Mouse (Mus musculus): ENCODE measurements at regions not wholly inside any gene's neighbourhood (a gene's known extent, or its start where the extent isn't known, plus 50 kb on each side); places are given as distances from the start of the nearest gene placed in this dataset.

- no peak for DNase-seq (ENCODE audit: low read depth, low spot score)
Observed at GRCm38 (mm10) chr4:83986951-83987822, 461.8 kb downstream of the Ccdc171 start.

DNA sequence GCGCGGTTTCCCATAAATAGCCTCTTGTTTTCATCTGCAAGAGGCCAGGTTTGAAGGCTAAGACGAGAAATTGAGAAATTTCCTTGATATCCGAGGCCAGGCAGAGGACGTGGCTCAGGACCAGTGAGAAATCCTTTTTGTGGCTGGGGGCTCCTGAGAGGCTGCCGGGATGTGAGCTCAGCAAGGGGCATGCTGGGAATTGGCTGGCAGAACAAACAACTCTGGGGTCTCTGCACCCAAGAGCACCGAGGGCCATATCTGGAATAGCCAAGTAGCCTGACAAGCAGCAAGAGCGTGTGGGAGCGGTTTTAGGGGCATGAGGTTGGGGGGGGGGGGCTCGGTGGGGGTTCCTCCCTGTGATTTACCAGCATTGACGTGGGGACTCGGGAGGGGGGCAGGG, 462.5 kb downstream of the Ccdc171 start:
- DNase-seq (ENCODE audit: low read depth, low spot score) = no peak

DNA sequence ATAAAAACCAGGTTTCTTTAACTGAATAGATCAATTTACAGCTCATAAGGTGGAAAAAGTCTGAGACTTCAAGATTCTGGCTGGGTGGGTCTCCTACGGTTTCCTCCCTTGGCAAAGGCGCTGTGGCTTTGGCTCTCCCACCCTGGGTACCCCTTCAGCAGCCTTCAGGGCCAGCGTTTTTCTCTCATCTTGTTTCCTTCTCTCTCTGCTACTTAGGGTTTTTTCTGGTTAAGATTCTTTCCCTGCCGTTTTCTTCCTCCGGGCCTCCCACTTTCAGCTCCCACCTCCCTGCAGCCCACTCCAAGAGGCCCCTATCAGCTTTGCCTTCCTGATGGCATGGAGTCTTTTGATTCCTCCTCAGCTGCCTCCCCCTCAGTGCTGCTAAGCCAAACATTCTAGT, 463.0 kb downstream of the Ccdc171 start:
- no peak for DNase-seq (ENCODE audit: low read depth, low spot score)

GRCm38 (mm10) chr4:83990126-83990989, 465.0 kb downstream of the Ccdc171 start:
- DNase-seq (ENCODE audit: low read depth, low spot score) = peak; percentile 6

- no peak for DNase-seq (ENCODE audit: low read depth, low spot score)
Observed at GRCm38 (mm10) chr4:83991195-83991594, 465.9 kb downstream of the Ccdc171 start.

DNA sequence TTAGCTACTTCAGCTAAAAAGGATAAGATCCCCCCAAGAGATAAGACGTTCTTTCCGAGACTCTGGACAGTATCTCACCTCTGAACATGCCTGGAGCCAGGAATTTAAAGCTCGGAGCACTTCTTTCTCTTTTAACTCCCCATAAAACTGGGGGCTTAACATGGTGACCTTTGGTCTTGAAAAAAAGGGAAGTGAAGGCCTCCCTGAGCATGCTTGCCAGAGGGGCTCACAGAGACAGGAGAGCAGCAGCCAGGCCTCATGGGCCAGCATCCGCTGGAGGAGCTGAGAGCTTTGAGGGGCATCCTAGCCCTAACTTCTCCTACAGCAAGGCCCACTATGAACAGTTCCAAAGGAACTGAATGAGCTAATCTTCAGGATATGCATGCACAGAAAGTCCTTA, 471.7 kb downstream of the Ccdc171 start:
- DNase-seq (ENCODE audit: low read depth, low spot score) = no peak

- DNase-seq (ENCODE audit: low read depth, low spot score) = no peak
Observed at GRCm38 (mm10) chr4:84001645-84002044, 476.3 kb downstream of the Ccdc171 start.

DNA sequence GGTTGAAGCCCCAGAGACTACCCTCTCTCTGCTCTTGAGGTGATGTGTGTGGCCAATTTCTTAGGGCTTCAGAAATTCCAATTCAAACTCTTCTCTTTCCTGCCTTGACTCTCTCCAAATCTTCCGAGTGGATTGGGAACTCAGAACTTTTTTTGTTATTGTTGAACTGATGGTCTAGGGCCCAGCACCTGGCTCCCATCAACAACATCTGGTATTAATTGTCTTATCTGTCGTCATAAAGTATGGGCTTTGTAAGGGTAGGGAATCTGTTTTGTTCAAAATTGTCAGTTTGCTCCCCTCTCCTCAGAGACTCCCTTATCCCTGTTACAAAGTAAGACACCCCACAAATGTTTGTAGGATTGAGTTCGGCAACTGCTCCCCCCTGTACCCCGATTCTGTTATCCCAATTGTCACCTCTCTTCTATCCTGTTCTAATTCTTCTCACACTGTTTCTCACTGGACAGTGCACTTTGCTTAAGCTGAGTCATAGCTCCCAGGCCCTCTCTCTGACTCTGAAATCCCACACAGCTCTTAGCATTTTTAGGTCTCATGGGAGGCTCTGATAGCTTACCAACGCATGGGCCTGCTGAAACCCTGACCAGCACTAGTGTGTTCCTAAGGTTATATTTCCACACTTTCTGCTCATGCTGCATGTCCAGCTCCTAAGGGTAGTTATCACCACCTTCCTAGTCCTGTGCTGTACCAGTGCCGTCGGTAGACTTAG, 478.9 kb downstream of the Ccdc171 start:
- peak; percentile 75 for DNase-seq (ENCODE audit: low read depth, low spot score)

- DNase-seq (ENCODE audit: low read depth, low spot score) = no peak
Observed at GRCm38 (mm10) chr4:84004786-84005382, 479.5 kb downstream of the Ccdc171 start.

DNA sequence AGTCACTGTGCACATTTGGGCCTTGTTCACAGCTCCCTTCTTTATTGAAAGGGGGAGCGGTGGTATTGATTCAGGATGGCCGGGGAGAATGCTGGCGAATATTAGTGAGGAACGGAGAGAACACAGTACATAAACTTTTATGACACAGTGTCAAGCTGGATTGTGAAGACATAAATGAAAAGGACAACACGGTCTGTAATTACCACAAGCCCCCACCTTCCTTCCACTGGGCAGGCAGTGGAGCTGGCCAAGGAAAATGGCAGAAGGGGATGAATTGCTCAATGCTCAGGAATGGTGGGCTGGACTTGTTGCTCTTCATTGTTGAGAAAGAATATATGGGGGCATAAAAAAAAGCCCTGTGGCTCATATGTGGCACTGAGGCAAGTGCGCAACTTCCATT, 486.6 kb downstream of the Ccdc171 start:
- DNase-seq (ENCODE audit: low read depth, low spot score) = no peak

- DNase-seq (ENCODE audit: low read depth, low spot score) = no peak
Observed at GRCm38 (mm10) chr4:84015139-84015538, 489.8 kb downstream of the Ccdc171 start.

DNA sequence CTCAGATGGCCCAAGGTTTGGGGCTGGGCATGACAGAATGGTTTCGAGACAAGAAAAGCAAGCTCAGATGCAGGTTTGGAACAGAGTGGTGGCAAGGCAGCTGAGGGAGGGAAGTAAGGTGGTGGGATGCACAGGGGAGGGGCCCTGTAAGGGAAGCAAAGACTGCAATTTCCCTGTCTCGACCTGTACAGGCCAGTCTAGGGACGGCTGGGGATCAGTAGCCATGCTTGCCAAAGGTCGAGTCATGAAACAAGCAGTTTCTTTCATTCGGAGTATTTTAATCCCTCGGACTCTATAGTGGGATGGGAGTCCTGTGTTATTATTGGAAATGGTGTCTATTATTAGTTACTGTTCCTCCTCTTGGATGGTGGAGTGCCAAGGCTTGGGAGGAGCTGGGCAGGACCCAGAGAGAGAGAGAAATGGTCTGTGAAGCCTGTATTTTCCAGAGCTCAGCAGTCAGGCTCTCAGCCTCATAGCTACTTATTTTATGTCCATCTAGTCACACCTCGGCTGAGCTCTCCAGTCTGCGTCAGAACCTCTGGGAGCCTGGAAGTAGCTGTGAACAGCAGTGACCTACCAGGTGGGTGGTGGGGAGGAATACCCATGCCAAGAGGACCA, 490.3 kb downstream of the Ccdc171 start:
- no peak for DNase-seq (ENCODE audit: low read depth, low spot score)

DNA sequence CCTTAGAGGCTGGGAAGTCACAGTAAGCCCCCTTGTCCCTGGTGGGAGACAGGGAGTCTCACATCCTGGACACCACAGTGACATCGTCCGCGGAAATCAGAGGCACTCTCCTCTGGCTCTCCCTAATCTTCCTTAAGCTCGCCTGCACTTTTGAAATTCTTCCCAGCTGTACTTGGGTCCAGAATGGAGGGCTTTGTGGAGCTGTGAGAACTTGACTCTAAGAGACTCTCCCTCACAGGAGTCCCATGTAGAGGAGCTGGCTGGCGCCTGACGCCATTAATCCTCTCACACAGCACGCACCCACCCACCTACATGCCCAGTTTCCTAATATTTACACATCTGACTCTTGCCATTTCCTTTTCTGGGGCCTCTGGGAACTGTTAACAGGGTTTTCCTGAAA, 492.8 kb downstream of the Ccdc171 start:
- DNase-seq (ENCODE audit: low read depth, low spot score) = no peak

- DNase-seq (ENCODE audit: low read depth, low spot score) = no peak
Observed at GRCm38 (mm10) chr4:84018774-84019173, 493.4 kb downstream of the Ccdc171 start.

DNA sequence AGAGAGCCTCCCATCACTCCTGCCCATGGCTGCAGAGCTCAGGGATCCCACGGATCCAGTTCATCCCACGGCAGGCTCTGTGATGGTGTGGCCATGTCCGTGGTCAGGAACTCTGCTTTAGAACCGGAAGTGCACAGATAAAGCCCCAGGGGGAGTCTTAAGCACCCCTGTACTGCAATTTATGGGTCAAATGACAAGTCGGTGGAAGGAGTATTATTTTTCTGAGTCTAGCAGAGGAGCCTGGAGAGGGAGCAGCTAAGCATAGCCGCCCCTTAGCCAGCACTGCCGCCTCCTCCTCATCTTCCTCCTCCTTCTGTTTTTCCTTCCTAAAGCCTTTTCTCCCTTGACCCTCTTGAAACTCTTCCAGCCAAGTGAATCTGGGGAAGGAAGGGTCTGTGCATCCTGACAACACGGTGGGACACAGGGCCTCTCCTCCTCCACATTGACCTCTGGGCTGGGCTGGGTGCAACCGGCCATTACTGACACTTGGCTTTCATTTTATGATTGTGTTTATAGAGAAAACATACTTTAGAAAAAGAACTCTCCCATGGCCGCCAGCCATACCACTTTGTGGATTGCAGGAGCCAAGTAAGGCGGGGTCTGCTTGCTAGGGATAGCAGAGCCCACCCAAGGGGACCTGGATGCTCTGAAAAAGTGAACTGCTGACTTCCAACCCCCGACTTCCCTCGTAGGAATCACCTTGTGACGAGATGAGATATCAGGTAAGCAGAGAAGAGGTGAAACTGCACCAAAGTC, 494.3 kb downstream of the Ccdc171 start:
- no peak for DNase-seq (ENCODE audit: low read depth, low spot score)

- no peak for DNase-seq (ENCODE audit: low read depth, low spot score)
Observed at GRCm38 (mm10) chr4:84020692-84021091, 495.3 kb downstream of the Ccdc171 start.

DNA sequence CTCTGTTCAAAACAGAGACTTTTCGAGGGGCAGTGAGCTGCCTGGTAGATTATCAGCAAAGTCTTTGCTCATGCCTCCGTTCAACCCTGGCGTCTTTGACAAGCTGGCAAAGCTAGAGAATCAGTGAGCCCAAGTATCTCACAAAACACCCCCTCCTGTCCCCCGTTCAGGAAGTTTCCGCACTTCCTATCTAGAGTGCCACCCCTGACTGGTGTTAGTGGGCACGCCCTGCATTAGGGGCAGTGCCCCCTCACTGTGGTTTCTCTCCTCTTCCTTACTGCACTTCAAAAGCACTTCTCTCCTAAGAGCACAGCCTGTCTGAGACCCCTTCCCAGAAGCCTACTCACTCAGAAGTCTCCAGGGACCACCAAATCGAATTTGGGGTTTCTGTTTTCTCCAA, 497.0 kb downstream of the Ccdc171 start:
- DNase-seq (ENCODE audit: low read depth, low spot score) = no peak

DNA sequence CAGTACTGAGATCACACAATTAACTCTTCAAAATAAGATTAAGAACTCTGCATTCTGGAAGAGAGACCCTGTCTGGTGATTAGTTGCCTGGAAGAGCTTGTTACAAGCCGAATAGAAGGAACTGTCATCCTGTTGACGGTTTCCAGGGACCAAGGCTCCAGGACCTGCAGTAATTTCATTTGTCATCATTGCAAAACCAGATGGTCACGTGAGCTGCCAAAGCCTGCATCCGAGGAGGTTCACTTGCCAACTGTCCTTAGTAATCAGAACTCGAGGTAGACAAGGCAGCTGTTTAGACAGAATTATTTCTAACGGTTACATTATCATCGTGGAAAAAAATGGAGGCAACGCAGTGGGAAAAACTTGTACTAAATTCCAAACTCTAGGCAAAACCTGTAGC, 500.8 kb downstream of the Ccdc171 start:
- no peak for DNase-seq (ENCODE audit: low read depth, low spot score)

DNA sequence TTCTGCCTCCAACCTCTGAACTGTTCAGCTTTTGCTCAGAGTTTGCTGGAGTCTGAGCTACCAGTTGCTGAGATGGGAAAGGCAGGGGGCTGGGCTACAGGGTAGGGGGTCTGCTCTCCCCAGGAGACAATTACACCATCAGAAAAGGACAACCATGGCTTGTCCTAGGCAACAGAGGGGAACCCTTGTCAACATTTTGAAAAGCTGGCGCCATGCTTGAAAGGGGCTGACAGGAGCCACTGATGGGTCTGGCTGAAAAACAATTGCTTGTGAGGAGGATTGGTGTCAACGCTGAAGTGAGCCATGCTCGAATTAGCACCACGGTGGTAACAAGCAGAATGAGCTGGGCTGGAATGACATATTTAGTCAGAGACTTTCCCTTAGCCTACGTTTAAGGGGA, 502.8 kb downstream of the Ccdc171 start:
- no peak for DNase-seq (ENCODE audit: low read depth, low spot score)

DNA sequence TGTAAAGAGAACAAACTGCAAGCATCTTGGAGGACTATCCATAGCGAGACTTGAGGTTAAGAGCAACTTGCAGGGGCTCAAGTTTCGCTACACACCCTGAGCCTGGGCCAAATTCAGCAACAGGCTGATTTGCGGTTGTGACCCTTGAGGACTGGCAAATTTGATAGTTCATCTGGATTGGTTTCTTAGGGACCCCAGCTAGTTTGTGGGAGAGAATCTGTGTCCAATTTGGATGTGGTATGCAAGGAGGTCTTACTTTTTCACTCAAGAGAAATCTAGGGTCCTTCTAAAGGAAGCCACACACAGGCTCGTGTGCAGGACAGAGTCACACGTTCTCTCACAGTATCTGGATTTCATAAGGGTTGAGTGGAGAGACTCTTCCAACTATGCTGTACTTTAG, 505.6 kb downstream of the Ccdc171 start:
- no peak for DNase-seq (ENCODE audit: low read depth, low spot score)

Data from 3T3-L1 (cell line).